Mouse (Mus musculus) hindbrain, embryonic 11.5 days (tissue): ENCODE data around the gene Ptpn13. TPM values are rescaled to one million over a fixed set of nuclear protein-coding genes. Genes with fewer than 3 reads are reported as not detected.
A peak's percentile ranks its signal among the peaks of the same experiment; 100 is the strongest.

Experiments
- ATAC-seq: fragments of 200-750 bp; cut with Nextera tagmentation; 2 replicates; pipeline ENCODE4 v1.8.0; 2017; ENCODE audit warnings: mild to moderate bottlenecking, moderate TSS enrichment, moderate library complexity; ENCODE audit not compliant: low FRiP score
- DNase-seq: peaks from one replicate; pipeline ENCODE4 v3.0.0-alpha.2; 2015; ENCODE audit warnings: low spot score
- H3K27ac ChIP-seq: fragments of 300-500 bp; sonication (generic); 2 replicates; pipeline ENCODE4 v1.5.1; 2014; ENCODE audit warnings: mild to moderate bottlenecking, low read depth, low read length
- H3K27me3 ChIP-seq: fragments of 300-500 bp; sonication (generic); 2 replicates; pipeline ENCODE4 v1.6.1; 2014; ENCODE audit warnings: mild to moderate bottlenecking, low read length, moderate library complexity, mixed read lengths; ENCODE audit not compliant: control insufficient read depth, insufficient read depth
- H3K36me3 ChIP-seq: fragments of 300-500 bp; sonication (generic); 2 replicates; pipeline ENCODE4 v1.6.1; 2014; ENCODE audit warnings: mild to moderate bottlenecking, low read length, moderate library complexity, mixed read lengths; ENCODE audit not compliant: control insufficient read depth, insufficient read depth
- H3K4me1 ChIP-seq: fragments of 300-500 bp; sonication (generic); replicated peaks from 2 replicates; pipeline ENCODE4 v1.6.1; 2014; ENCODE audit warnings: low read length, mixed read lengths; ENCODE audit not compliant: control insufficient read depth, insufficient read depth
- H3K4me2 ChIP-seq: fragments of 300-500 bp; sonication (generic); replicated peaks from 2 replicates; pipeline ENCODE4 v1.6.1; 2014; ENCODE audit warnings: mild to moderate bottlenecking, low read depth, low read length
- H3K4me3 ChIP-seq: fragments of 300-500 bp; sonication (generic); 2 replicates; pipeline ENCODE4 v1.5.1; 2014; ENCODE audit warnings: low read depth, low read length
- H3K9ac ChIP-seq: fragments of 300-500 bp; sonication (generic); 2 replicates; pipeline ENCODE4 v1.6.1; 2014; ENCODE audit warnings: low read depth, low read length
- H3K9me3 ChIP-seq: fragments of 300-500 bp; sonication (generic); 2 replicates; pipeline ENCODE4 v1.6.1; 2016; ENCODE audit warnings: low read length; ENCODE audit not compliant: control insufficient read depth
- WGBS: fragments of 180-500 bp; shearing (Covaris S2); extraction: QIAGEN DNeasy Blood & Tissue Kit; methylation state at CpG from one replicate; pipeline ENCODE4 v1.1.7; 2014; 5-methylcytosine and 5-hydroxymethylcytosine counted together
- polyA plus RNA-seq: library from polyadenylated mRNA; unstranded; fragments of >200 nt; fragmentation: Nextera tagmentation; extraction: Ambion mirVana; gene quantifications from 2 replicates; pipeline ENCODE4 v1.2.1, GENCODE M21; 2014

The Ptpn13 gene
- polyA plus RNA-seq, 1 experiment from 2014 or later: 19.3 TPM

DNA sequence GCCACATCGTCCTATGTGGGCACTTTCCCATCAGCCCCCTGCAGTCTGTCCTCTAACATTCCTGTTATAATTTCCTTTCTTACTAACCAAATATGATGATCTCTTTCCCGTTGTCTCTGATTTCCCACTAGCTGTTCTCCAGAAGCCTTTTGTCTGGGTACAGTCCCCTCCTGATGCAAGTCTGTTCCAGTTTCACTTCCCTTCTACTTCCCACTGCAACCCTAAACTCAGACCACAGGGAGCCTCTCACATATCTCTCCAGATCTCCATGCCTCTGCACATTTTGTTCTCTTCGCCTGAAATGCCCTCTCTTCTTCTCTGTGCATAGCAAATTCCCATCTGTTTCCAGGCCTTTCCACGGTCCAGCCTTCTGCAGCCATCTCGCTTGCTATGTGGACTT lies 35.6 kb upstream of the Ptpn13 start:
- H3K27ac ChIP-seq: no peak overlapping the region
- H3K36me3 ChIP-seq: no peaks in the 10 kb centered on the region
- no peaks in the 10 kb centered on the region for H3K27me3 ChIP-seq
- H3K9me3 ChIP-seq: no peaks in the 10 kb centered on the region
- H3K4me1 ChIP-seq: no peaks in the 10 kb centered on the region
- H3K9ac ChIP-seq: no peak overlapping the region
- DNase-seq: no peak
- H3K4me3 ChIP-seq: no peak overlapping the region
- no peak overlapping the region for H3K4me2 ChIP-seq
- ATAC-seq: no peak
- WGBS: 88% methylated on average over 5 of the region's 5 CpGs

DNA sequence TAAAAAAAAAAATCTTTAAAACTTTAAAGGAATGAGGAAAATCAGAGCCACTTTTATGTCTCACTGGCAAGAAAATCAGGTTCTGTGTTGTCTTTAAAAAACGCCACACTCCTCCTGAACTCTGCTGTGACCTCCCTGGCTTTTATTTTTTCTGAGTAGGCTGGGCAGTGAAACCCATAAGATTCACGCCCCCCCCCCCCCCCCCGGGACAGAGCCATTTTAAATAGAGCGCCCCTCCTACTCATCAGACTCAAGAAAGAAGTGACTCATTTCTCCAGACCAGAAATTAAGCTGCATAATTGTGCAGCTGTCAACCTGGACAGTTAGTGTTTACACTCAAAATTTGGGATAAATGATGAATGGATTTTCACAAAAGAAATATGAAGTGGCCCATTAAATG lies 31.8 kb upstream of the Ptpn13 start:
- ATAC-seq (no peak), DNase-seq (no peak)
- no peaks in the 10 kb centered on the region for H3K9me3 ChIP-seq
- WGBS: 8% methylated on average over 4 of the region's 4 CpGs
- H3K4me2 ChIP-seq: no peak overlapping the region
- H3K9ac ChIP-seq: no peak overlapping the region
- no peak overlapping the region for H3K4me3 ChIP-seq
- no peaks in the 10 kb centered on the region for H3K36me3 ChIP-seq
- no peaks in the 10 kb centered on the region for H3K4me1 ChIP-seq
- H3K27ac ChIP-seq: no peak overlapping the region
- no peaks in the 10 kb centered on the region for H3K27me3 ChIP-seq

DNA sequence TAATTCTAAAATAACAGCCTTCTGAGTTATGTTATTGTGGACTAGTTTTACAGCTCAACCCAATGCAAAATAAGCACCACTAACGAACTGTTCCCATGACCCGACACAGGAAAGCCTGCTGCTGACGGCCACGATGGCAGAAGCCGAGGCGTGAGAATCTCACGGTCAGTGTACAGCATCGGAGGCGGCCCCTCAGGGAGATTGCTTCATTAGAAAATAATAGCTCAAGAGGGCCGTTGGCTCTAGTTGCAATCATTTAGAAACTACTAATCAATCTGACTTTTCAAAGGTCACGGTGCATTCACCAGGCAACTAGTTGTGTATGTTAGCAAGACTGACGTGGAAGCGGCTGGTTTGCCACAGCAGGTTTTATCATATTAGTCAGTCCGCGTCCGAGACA lies 31.2 kb upstream of the Ptpn13 start:
- no peak overlapping the region for H3K4me3 ChIP-seq
- no peaks in the 10 kb centered on the region for H3K9me3 ChIP-seq
- H3K4me2 ChIP-seq: no peak overlapping the region
- no peaks in the 10 kb centered on the region for H3K27me3 ChIP-seq
- DNase-seq (peak; percentile 44), ATAC-seq (peak; percentile 51; the same call in 1 of the 2 replicates)
- H3K36me3 ChIP-seq: no peaks in the 10 kb centered on the region
- no peak overlapping the region for H3K9ac ChIP-seq
- 44% methylated on average over 16 of the region's 16 CpGs for WGBS
- H3K27ac ChIP-seq: no peak overlapping the region
- no peaks in the 10 kb centered on the region for H3K4me1 ChIP-seq

DNA sequence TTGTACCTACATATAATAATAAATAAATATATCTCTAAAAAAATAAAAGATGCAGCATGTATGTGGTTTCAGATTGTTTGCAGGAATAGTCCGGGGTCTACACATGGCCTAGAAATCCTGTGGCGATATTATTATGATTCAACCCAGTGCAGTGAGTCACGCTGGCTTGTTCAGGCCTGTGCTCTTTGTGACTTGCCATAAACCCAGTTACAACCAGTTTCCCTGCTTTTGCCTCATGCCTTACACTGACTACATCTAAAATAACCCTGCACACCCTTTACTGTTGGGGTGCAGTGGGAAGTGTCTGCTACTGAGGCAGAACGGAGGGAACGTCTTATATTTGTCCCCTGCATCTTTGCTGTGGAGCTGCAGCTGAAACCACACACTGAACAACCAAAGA lies 29.3 kb upstream of the Ptpn13 start:
- ATAC-seq: no peak
- no peak overlapping the region for H3K4me3 ChIP-seq
- no peak for DNase-seq
- no peak overlapping the region for H3K27ac ChIP-seq
- H3K4me1 ChIP-seq: no peaks in the 10 kb centered on the region
- WGBS: 92% methylated on average over 5 of the region's 5 CpGs
- H3K27me3 ChIP-seq: no peaks in the 10 kb centered on the region
- no peak overlapping the region for H3K9ac ChIP-seq
- H3K4me2 ChIP-seq: no peak overlapping the region
- no peaks in the 10 kb centered on the region for H3K9me3 ChIP-seq
- H3K36me3 ChIP-seq: no peaks in the 10 kb centered on the region

DNA sequence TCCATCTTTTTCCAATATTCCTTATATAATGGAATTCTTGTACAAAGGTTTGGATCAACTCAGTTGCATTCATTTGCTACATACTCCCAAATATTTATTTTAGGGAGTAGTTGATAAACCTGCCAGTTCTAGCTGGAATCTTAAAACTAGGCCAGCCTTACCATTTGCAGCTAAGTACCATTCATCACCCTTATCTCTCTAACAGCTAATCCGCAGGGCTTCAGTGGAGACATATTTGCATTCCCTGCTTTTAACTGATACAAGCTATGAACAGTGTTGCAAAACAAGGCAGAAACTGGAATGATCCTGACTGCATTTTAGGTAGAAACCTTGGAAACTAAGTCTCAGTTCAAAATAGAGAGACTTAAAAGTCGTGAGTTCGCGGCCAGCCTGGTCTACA lies 27.6 kb upstream of the Ptpn13 start:
- H3K4me3 ChIP-seq: no peak overlapping the region
- H3K4me1 ChIP-seq: no peaks in the 10 kb centered on the region
- no peaks in the 10 kb centered on the region for H3K27me3 ChIP-seq
- no peak overlapping the region for H3K4me2 ChIP-seq
- H3K27ac ChIP-seq: no peak overlapping the region
- no peak for DNase-seq
- H3K9ac ChIP-seq: no peak overlapping the region
- no peak for ATAC-seq
- no peaks in the 10 kb centered on the region for H3K9me3 ChIP-seq
- H3K36me3 ChIP-seq: no peaks in the 10 kb centered on the region
- 82% methylated on average over 4 of the region's 4 CpGs for WGBS

DNA sequence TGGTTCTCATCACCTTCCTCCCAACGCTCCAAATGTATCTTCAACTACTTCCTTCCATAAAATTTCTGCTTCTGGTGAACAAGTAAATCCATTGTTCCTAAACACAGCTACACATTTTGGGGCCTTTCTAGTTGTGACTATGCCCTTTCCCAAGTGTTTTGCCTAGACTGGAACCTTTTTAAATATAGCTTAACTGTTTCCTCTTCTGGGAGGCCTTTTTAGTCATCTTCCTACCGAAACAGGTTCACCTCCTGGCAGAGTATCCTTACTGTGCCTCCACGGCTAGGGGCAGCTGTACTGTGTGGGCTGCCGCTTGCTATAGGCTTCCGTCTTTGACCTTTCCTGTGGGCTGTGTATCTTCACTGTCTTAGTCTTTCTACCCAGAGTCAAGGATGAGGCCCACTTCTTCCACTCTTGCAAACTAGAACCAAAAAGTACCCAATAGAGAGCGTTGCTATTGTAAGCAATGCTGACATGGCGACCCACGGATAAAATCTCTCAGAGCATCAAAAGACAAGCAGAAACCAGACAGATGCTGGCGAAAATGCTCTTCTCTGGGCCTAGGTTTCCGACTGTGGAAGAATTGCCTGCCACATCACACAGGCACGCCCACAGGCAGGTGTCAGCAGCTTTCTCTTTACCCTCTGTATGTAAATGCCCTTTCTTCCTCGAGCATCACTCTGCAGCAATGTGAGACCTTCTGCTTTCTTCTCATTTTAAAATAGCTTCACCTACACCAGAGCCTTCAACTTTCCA lies 20.6 kb upstream of the Ptpn13 start:
- Histone ChIP-seq H3K36me3 (no peaks in the 10 kb centered on the region), H3K4me3 (no peak overlapping the region), H3K27ac (no peak overlapping the region), H3K9me3 (no peaks in the 10 kb centered on the region), H3K4me1 (no peaks in the 10 kb centered on the region), H3K4me2 (no peak overlapping the region), H3K9ac (no peak overlapping the region), H3K27me3 (no peaks in the 10 kb centered on the region)
- no peak for DNase-seq
- 87% methylated on average over 12 of the region's 12 CpGs for WGBS
- no peak for ATAC-seq

DNA sequence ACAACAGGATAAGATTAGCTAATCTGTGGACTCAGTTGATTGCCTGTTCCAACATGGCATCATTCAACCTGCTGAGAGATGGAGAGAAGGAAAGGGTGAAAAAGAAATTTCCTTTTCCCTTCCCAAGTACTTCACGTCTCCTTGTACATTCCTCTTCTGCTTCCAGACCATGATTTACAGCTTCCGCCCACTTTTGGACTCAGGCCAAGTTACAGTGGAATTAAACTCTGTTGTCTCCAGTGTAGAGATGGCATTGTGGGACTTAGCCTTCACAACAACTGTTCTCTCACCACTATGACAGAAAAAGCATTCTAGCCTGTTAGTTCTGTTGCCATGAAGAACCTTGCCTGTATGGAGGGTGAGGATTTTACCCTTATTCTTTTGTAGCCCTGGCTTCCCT lies 19.1 kb upstream of the Ptpn13 start:
- 82% methylated on average over 2 of the region's 2 CpGs for WGBS
- H3K9ac ChIP-seq: no peak overlapping the region
- no peaks in the 10 kb centered on the region for H3K27me3 ChIP-seq
- ATAC-seq: no peak
- no peak overlapping the region for H3K27ac ChIP-seq
- H3K4me1 ChIP-seq: no peaks in the 10 kb centered on the region
- H3K36me3 ChIP-seq: no peaks in the 10 kb centered on the region
- DNase-seq: no peak
- no peaks in the 10 kb centered on the region for H3K9me3 ChIP-seq
- H3K4me2 ChIP-seq: no peak overlapping the region
- H3K4me3 ChIP-seq: no peak overlapping the region

DNA sequence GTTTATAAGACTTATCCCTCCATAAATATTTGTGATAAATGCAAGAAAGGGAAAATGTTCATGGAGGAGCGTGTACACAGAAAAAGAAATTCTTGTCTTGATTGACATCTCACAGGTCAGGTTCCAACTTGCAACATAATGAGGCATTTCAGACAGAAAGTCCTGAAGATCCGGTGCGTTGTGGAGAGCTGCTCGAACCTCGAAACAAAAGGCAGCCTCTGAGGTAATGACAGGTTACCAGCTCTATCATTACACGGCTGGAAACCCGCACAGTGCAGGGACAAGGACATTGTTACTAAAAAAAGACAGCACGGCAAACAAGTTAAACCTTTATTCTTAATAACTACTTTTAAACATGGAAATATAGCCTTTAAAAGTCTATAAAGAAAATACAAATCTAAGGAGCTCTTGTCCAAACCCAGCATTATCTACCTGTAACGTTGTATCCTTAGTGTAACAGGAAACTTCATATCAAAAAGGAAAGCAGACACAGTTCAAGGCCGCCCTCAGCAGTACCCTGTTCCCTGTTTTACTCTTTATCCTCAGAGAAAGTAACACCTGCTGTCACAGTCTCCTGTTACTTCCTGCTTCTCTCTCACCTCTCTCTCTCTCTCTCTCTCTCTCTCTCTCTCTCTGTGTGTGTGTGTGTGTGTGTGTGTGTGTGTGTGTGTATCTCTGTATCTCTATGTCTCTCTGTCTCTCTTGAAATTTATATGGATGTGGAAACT lies 12.8 kb upstream of the Ptpn13 start:
- Histone ChIP-seq H3K27ac (no peak overlapping the region), H3K4me2 (no peak overlapping the region), H3K9ac (no peak overlapping the region), H3K36me3 (no peaks in the 10 kb centered on the region), H3K4me1 (no peaks in the 10 kb centered on the region), H3K9me3 (no peaks in the 10 kb centered on the region), H3K4me3 (no peak overlapping the region), H3K27me3 (no peaks in the 10 kb centered on the region)
- no peak for ATAC-seq
- no peak for DNase-seq
- 62% methylated on average over 10 of the region's 10 CpGs for WGBS

DNA sequence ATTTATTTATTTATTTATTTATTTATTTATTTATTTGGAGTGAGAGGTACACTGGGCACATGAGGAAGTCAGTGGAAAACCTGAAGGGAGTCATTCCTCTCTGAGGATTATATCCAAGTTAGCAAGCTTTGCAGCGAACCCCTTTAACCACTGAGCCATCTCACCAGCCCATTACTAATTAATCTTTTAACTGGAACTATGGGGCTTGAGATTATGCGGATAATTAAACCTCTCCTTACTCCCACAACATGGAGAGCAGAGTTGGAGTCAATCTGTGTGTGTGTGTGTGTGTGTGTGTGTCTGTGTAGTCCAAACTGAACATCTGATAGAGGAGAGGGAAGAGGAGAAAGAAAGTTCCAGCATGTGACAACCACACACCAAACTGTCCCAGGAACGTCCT lies 10.4 kb upstream of the Ptpn13 start:
- H3K4me3 ChIP-seq: no peak overlapping the region
- no peak for ATAC-seq
- WGBS: 74% methylated on average over 3 of the region's 3 CpGs

More for the DNA sequence above, 10.4 kb upstream of the Ptpn13 start:
- Histone ChIP-seq H3K27ac (no peak overlapping the region), H3K9ac (no peak overlapping the region), H3K4me2 (no peak overlapping the region), H3K27me3 (no peaks in the 10 kb centered on the region), H3K9me3 (no peaks in the 10 kb centered on the region), H3K36me3 (no peaks in the 10 kb centered on the region), H3K4me1 (no peaks in the 10 kb centered on the region)
- no peak for DNase-seq
